Mouse (Mus musculus) kidney, postnatal 0 days (tissue): ENCODE results near the gene Pcsk6. TPM values are rescaled to one million over a fixed set of nuclear protein-coding genes. Genes with fewer than 3 reads are reported as not detected.
A peak's percentile ranks its signal among the peaks of the same experiment; 100 is the strongest.

Experiments used
- ATAC-seq: fragments of 200-750 bp; cut with Nextera tagmentation; replicated peaks from 2 replicates; pipeline ENCODE4 v1.8.0; 2017; ENCODE audit warnings: low read depth, moderate number of reproducible peaks, moderate TSS enrichment, moderate library complexity; ENCODE audit not compliant: low FRiP score
- DNase-seq: peaks from one replicate; pipeline ENCODE4 v3.0.0-alpha.2; 2016; ENCODE audit warnings: low spot score
- H3K27ac ChIP-seq: fragments of 300-500 bp; sonication (generic); 2 replicates; pipeline ENCODE4 v1.5.1; 2014; ENCODE audit warnings: mild to moderate bottlenecking
- H3K27me3 ChIP-seq: fragments of 300-500 bp; sonication (generic); 2 replicates; pipeline ENCODE4 v1.6.1; 2014; ENCODE audit warnings: low read length, mixed read lengths; ENCODE audit not compliant: insufficient read depth
- H3K36me3 ChIP-seq: fragments of 300-500 bp; sonication (generic); 2 replicates; pipeline ENCODE4 v1.6.1; 2014; ENCODE audit warnings: low read length, mixed read lengths; ENCODE audit not compliant: insufficient read depth
- H3K4me1 ChIP-seq: fragments of 300-500 bp; sonication (generic); replicated peaks from 2 replicates; pipeline ENCODE4 v1.6.1; 2014; ENCODE audit warnings: antibody characterized with exemption, low read length, mixed read lengths; ENCODE audit not compliant: insufficient read depth
- H3K4me2 ChIP-seq: fragments of 300-500 bp; sonication (generic); 2 replicates; pipeline ENCODE4 v1.6.1; 2014; ENCODE audit warnings: mild to moderate bottlenecking, low read length, moderate library complexity, mixed read lengths
- H3K4me3 ChIP-seq: fragments of 300-500 bp; sonication (generic); replicated peaks from 2 replicates; pipeline ENCODE4 v1.5.1; 2014; ENCODE audit warnings: low read depth, low read length
- H3K9ac ChIP-seq: fragments of 300-500 bp; sonication (generic); 2 replicates; pipeline ENCODE4 v1.6.1; 2014; ENCODE audit warnings: low read depth, low read length
- H3K9me3 ChIP-seq: fragments of 300-500 bp; sonication (generic); replicated peaks from 2 replicates; pipeline ENCODE4 v1.6.1; 2016; ENCODE audit warnings: low read length, inconsistent platforms, mixed read lengths
- CTCF ChIP-seq: IDR thresholded peaks from 2 replicates; pipeline ENCODE4 v1.5.1; 2016; ENCODE audit warnings: antibody characterized with exemption, low read depth, mild to moderate bottlenecking, moderate library complexity
- WGBS: fragments of 180-500 bp; shearing (Covaris S2); extraction: QIAGEN DNeasy Blood & Tissue Kit; methylation state at CpG from one replicate; pipeline ENCODE4 v1.1.7; 2014; 5-methylcytosine and 5-hydroxymethylcytosine counted together
- polyA plus RNA-seq: library from polyadenylated mRNA; unstranded; fragments of >200 nt; fragmentation: Nextera tagmentation; extraction: Ambion mirVana; gene quantifications from 2 replicates; pipeline ENCODE4 v1.2.1, GENCODE M21; 2015

Gene Pcsk6
- polyA plus RNA-seq, 1 experiment from 2014 or later = 4.2 TPM

DNA sequence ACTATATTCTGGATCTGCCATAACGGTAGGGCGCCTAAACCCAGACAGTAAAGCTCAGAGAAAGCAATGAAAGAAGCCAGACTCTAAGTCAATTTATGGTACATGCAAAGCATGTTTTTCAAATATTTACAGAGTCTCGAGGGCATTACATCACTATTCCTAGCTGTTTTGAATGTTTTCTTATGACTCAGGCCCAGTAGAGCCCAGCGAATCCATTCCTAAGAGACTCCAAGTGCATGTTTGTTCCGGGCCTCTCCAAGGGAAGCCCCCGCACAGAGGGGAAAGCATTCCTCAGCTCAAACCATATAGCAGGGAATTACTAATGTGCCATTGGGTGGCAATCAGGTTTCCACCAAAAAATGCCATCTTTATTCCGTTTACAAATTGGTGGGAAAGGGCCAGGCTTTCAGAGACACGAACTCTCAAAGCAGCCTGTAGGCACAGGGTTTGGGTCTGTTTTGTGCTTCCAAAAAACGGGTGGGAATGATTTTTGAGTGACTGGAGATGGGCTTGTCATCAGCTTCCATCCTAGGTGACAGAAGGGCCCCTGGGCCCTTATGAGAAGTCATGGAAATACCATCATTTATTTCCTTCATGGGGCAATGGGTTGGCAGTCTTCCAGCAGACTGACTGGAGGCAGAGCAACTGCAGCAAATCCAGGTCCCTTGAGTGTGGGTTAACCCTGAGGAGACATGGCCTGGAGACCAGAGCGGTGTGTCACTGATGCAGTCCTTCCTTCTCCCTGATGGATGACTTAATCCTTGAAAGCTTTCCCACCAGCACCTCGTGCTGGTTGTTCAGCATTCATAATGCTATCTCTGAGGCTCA is 117.7 kb downstream of the Pcsk6 start:
- DNase-seq (peak; percentile 71), ATAC-seq (no peak)
- TF ChIP-seq CTCF = no peak
- no peaks in the 10 kb centered on the region for H3K9me3 ChIP-seq
- H3K27ac ChIP-seq = no peak overlapping the region
- no peaks in the 10 kb centered on the region for H3K36me3 ChIP-seq
- H3K4me1 ChIP-seq = peaks cover 3% of the 10 kb centered on the region; the same call in 1 of the 2 replicates
- H3K4me3 ChIP-seq = no peak overlapping the region
- H3K4me2 ChIP-seq = no peak overlapping the region
- 62% methylated on average over 11 of the region's 11 CpGs for WGBS
- H3K27me3 ChIP-seq = no peaks in the 10 kb centered on the region
- no peak overlapping the region for H3K9ac ChIP-seq

DNA sequence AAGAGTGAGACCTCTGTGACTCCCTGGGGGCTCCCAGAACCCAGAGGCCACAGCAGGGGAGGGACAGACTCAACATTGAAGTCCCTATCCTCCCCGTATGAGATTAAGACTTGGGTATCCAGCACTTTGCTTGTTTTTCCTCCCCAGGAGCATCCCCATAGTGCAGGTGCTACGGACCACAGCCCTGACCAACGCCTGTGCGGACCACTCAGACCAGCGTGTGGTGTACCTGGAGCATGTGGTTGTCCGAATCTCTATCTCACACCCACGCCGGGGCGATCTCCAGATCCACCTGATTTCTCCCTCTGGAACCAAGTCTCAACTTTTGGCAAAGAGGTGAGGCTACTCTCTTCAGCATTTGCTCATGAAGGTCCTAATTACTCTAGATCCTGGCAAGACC is 118.5 kb downstream of the Pcsk6 start:
- ATAC-seq = no peak
- no peak overlapping the region for H3K27ac ChIP-seq
- no peaks in the 10 kb centered on the region for H3K27me3 ChIP-seq

DNA sequence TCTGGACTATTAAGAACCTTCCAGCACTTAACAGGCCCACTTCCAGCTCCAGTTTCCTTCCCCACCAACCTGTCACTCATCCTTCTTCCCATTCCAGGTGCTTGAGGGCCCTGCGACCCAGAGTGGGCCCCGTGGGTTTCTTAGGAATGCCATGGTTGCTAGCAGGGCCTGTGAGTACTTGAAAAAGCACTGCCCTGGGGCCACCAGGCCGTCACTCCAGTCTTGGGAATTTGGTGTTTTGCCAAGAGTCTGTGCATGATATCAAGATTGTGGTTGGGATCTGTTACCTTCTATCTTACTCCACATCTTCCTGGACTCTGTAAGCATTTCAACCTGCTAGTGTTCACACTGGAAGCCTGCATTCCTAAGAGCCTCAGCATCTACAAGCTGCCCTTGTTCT is 120.5 kb downstream of the Pcsk6 start:
- no peak for TF ChIP-seq CTCF
- H3K4me3 ChIP-seq = no peak overlapping the region
- peaks cover 3% of the 10 kb centered on the region; the same call in 1 of the 2 replicates for H3K4me1 ChIP-seq
- no peaks in the 10 kb centered on the region for H3K27me3 ChIP-seq
- H3K36me3 ChIP-seq = no peaks in the 10 kb centered on the region
- H3K4me2 ChIP-seq = no peak overlapping the region
- DNase-seq = no peak
- ATAC-seq = no peak
- H3K9ac ChIP-seq = no peak overlapping the region
- no peak overlapping the region for H3K27ac ChIP-seq
- 42% methylated on average over 3 of the region's 3 CpGs for WGBS
- H3K9me3 ChIP-seq = no peaks in the 10 kb centered on the region

More for the DNA sequence above, 118.5 kb downstream of the Pcsk6 start:
- no peak overlapping the region for H3K4me3 ChIP-seq
- no peak for DNase-seq
- H3K36me3 ChIP-seq = no peaks in the 10 kb centered on the region
- H3K9ac ChIP-seq = no peak overlapping the region
- no peak overlapping the region for H3K4me2 ChIP-seq
- TF ChIP-seq CTCF = no peak
- no peaks in the 10 kb centered on the region for H3K9me3 ChIP-seq
- peaks cover 3% of the 10 kb centered on the region; the same call in 1 of the 2 replicates for H3K4me1 ChIP-seq
- 91% methylated on average over 9 of the region's 9 CpGs for WGBS

DNA sequence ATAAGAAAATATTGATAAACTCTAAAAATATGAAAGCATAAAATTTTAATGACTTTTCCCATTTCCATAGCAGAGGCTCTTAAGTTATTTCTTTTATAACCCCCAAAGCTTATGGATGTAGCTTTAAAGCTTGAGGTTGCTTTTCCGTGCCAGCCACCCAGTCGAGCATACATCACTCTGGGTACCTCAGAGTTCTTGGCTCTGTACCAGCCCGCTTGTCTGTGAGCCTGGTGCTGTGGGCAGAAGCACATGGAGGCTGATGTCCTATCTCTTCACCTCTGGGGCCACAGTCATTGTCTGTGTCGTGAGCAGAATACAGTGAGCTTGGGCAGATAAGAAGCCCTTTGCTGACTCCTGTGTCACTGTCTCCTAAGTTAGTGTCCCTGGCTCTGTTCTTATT is 126.7 kb downstream of the Pcsk6 start:
- Histone ChIP-seq H3K27me3 (no peaks in the 10 kb centered on the region), H3K9me3 (no peaks in the 10 kb centered on the region), H3K36me3 (no peaks in the 10 kb centered on the region), H3K27ac (no peak overlapping the region), H3K4me1 (no peaks in the 10 kb centered on the region), H3K4me2 (no peak overlapping the region), H3K4me3 (no peak overlapping the region), H3K9ac (no peak overlapping the region)
- WGBS = 85% methylated on average over 4 of the region's 4 CpGs
- TF ChIP-seq CTCF = no peak
- ATAC-seq (no peak), DNase-seq (no peak)

DNA sequence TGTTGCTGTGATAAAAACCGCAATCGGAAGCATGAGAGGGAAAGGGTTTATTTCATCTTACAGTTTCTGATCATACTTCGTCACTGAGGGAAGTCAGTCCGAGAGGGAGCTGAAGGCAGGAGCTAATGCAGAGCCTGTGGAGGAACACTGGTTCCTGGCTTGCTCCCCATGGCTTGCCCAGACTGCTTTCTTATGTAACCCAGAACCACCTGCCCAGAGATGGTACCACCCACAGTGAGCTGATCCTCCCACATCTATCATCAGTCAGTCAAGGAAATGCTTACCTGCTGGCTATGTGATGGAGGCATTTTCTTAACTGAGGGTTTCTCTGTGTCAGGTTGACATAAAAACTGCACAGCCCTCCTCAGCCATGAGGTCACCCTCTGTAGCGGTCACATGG is 127.2 kb downstream of the Pcsk6 start:
- Histone ChIP-seq H3K9me3 (no peaks in the 10 kb centered on the region), H3K27ac (no peak overlapping the region), H3K4me2 (no peak overlapping the region), H3K4me3 (no peak overlapping the region), H3K4me1 (no peaks in the 10 kb centered on the region), H3K27me3 (no peaks in the 10 kb centered on the region), H3K36me3 (no peaks in the 10 kb centered on the region), H3K9ac (no peak overlapping the region)
- DNase-seq = no peak
- ATAC-seq = no peak
- no peak for TF ChIP-seq CTCF
- 92% methylated on average over 5 of the region's 5 CpGs for WGBS

DNA sequence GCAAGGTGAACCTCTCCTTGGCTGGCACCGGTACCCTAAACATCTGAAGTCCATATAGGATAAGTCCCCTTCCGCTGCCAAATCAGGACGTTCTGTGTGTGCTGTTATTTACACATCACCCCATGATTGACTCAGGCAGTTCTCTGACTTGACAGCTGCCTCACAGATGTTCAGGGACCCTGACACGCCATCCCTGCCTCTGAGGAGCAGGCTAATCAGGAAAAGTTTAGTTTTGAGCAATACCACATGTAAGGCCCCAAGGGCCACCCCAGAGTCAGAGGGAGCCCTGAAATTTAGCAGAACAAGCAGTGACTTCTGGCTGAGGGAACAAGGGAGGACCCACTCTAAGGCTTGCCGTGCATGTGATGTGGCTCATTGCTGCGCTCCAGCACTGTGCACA is 130.8 kb downstream of the Pcsk6 start:
- no peak for TF ChIP-seq CTCF

DNA sequence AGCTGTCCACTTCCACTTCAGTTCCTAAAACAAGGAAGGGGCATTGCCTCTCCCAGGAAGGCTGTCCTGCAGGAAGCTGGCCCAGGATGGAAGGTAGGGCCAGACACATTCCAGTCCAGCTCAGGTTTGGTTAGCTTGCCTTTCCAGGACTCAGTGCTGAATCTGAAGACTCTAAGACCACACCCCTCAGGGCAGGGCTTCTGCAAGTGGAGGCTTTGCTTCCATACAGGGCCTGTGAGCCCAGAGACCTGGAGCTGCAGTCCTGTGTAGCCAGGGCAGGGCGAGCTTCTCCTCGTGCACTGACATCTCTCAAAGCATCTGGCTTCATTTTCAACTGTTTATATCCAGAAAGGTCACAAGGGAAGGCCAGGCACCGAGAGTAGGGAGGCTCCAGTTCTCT is 131.9 kb downstream of the Pcsk6 start:
- Histone ChIP-seq H3K9ac (no peak overlapping the region), H3K27ac (no peak overlapping the region), H3K4me3 (no peak overlapping the region), H3K9me3 (no peaks in the 10 kb centered on the region), H3K4me2 (no peak overlapping the region), H3K27me3 (no peaks in the 10 kb centered on the region), H3K4me1 (no peaks in the 10 kb centered on the region), H3K36me3 (no peaks in the 10 kb centered on the region)
- WGBS = 55% methylated on average over 3 of the region's 3 CpGs
- no peak for TF ChIP-seq CTCF
- ATAC-seq (no peak), DNase-seq (no peak)

More for the DNA sequence above, 130.8 kb downstream of the Pcsk6 start:
- Histone ChIP-seq H3K4me3 (no peak overlapping the region), H3K27ac (no peak overlapping the region), H3K4me1 (no peaks in the 10 kb centered on the region), H3K9me3 (no peaks in the 10 kb centered on the region), H3K27me3 (no peaks in the 10 kb centered on the region), H3K4me2 (no peak overlapping the region), H3K36me3 (no peaks in the 10 kb centered on the region), H3K9ac (no peak overlapping the region)
- 90% methylated on average over 6 of the region's 6 CpGs for WGBS
- DNase-seq (no peak), ATAC-seq (no peak)
